Mouse (Mus musculus): ENCODE measurements at regions not wholly inside any gene's neighbourhood (a gene's known extent, or its start where the extent isn't known, plus 50 kb on each side); places are given as distances from the start of the nearest gene placed in this dataset.
A peak's percentile ranks its signal among the peaks of the same experiment; 100 is the strongest.

GRCm38 (mm10) chr14:71709528-71710289, 781.9 kb downstream of the Gm9195 start:
- no peak for TF ChIP-seq CTCF (IDR thresholded peaks at IDR 0.05; ENCODE audit: insufficient read depth, low read length)
- TF ChIP-seq POLR2A (IDR thresholded peaks at IDR 0.05; ENCODE audit: borderline replicate concordance, extremely low read depth, low read depth, low read length): no peak
- Histone ChIP-seq H3K4me3 (replicated peaks; ENCODE audit: extremely low read depth, low read depth, low read length) (no peak overlapping the region), H3K4me1 (ENCODE audit: control insufficient read depth, insufficient read depth, low read length) (no peaks in the 10 kb centered on the region)
- DNase-seq: no peak
- WGBS: 48% methylated on average over 5 of the region's 5 CpGs

- no peak for DNase-seq
- Histone ChIP-seq H3K4me3 (replicated peaks; ENCODE audit: extremely low read depth, low read depth, low read length) (no peak overlapping the region), H3K4me1 (ENCODE audit: control insufficient read depth, insufficient read depth, low read length) (no peaks in the 10 kb centered on the region)
- WGBS: 77% methylated on average over 3 of the region's 3 CpGs
- no peak for TF ChIP-seq CTCF (IDR thresholded peaks at IDR 0.05; ENCODE audit: insufficient read depth, low read length)
- no peak for TF ChIP-seq POLR2A (IDR thresholded peaks at IDR 0.05; ENCODE audit: borderline replicate concordance, extremely low read depth, low read depth, low read length)
These were observed 798.7 kb downstream of the Gm9195 start for GRCm38 (mm10) chr14:71692752-71693437.

GRCm38 (mm10) chr14:71674564-71674963, 817.1 kb downstream of the Gm9195 start:
- WGBS: 88% methylated on average over 4 of the region's 4 CpGs
- TF ChIP-seq POLR2A (IDR thresholded peaks at IDR 0.05; ENCODE audit: borderline replicate concordance, extremely low read depth, low read depth, low read length): no peak
- TF ChIP-seq CTCF (IDR thresholded peaks at IDR 0.05; ENCODE audit: insufficient read depth, low read length): no peak
- no peak for DNase-seq
- no peaks in the 10 kb centered on the region for H3K4me1 ChIP-seq (ENCODE audit: control insufficient read depth, insufficient read depth, low read length)
- no peak overlapping the region for H3K4me3 ChIP-seq (replicated peaks; ENCODE audit: extremely low read depth, low read depth, low read length)

GRCm38 (mm10) chr14:71673837-71674236, 817.8 kb downstream of the Gm9195 start:
- H3K4me3 ChIP-seq (replicated peaks; ENCODE audit: extremely low read depth, low read depth, low read length): no peak overlapping the region
- DNase-seq: no peak
- 66% methylated on average over 2 of the region's 2 CpGs for WGBS
- no peaks in the 10 kb centered on the region for H3K4me1 ChIP-seq (ENCODE audit: control insufficient read depth, insufficient read depth, low read length)
- TF ChIP-seq CTCF (IDR thresholded peaks at IDR 0.05; ENCODE audit: insufficient read depth, low read length) (no peak), POLR2A (IDR thresholded peaks at IDR 0.05; ENCODE audit: borderline replicate concordance, extremely low read depth, low read depth, low read length) (no peak)

GRCm38 (mm10) chr14:71672481-71672880, 819.2 kb downstream of the Gm9195 start:
- DNase-seq: no peak
- no peak overlapping the region for H3K4me3 ChIP-seq (replicated peaks; ENCODE audit: extremely low read depth, low read depth, low read length)
- 59% methylated on average over 1 of the region's 1 CpGs for WGBS
- H3K4me1 ChIP-seq (ENCODE audit: control insufficient read depth, insufficient read depth, low read length): no peaks in the 10 kb centered on the region
- no peak for TF ChIP-seq POLR2A (IDR thresholded peaks at IDR 0.05; ENCODE audit: borderline replicate concordance, extremely low read depth, low read depth, low read length)
- TF ChIP-seq CTCF (IDR thresholded peaks at IDR 0.05; ENCODE audit: insufficient read depth, low read length): no peak

GRCm38 (mm10) chr14:71671994-71672393, 819.6 kb downstream of the Gm9195 start:
- TF ChIP-seq POLR2A (IDR thresholded peaks at IDR 0.05; ENCODE audit: borderline replicate concordance, extremely low read depth, low read depth, low read length): no peak
- H3K4me3 ChIP-seq (replicated peaks; ENCODE audit: extremely low read depth, low read depth, low read length): no peak overlapping the region
- 52% methylated on average over 2 of the region's 2 CpGs for WGBS

GRCm38 (mm10) chr14:71670435-71670834, 821.2 kb downstream of the Gm9195 start:
- DNase-seq: peak; percentile 7

More at GRCm38 (mm10) chr14:71671994-71672393, 819.6 kb downstream of the Gm9195 start:
- DNase-seq: no peak
- no peaks in the 10 kb centered on the region for H3K4me1 ChIP-seq (ENCODE audit: control insufficient read depth, insufficient read depth, low read length)

GRCm38 (mm10) chr14:71666656-71667055, 825.0 kb downstream of the Gm9195 start:
- DNase-seq: no peak
- TF ChIP-seq POLR2A (IDR thresholded peaks at IDR 0.05; ENCODE audit: borderline replicate concordance, extremely low read depth, low read depth, low read length) (no peak), CTCF (IDR thresholded peaks at IDR 0.05; ENCODE audit: insufficient read depth, low read length) (no peak)
- H3K4me3 ChIP-seq (replicated peaks; ENCODE audit: extremely low read depth, low read depth, low read length): no peak overlapping the region
- WGBS: 71% methylated on average over 1 of the region's 1 CpGs
- no peaks in the 10 kb centered on the region for H3K4me1 ChIP-seq (ENCODE audit: control insufficient read depth, insufficient read depth, low read length)

More at GRCm38 (mm10) chr14:71670435-71670834, 821.2 kb downstream of the Gm9195 start:
- Histone ChIP-seq H3K4me3 (replicated peaks; ENCODE audit: extremely low read depth, low read depth, low read length) (no peak overlapping the region), H3K4me1 (ENCODE audit: control insufficient read depth, insufficient read depth, low read length) (no peaks in the 10 kb centered on the region)
- WGBS: 3% methylated on average over 1 of the region's 1 CpGs
- TF ChIP-seq POLR2A (IDR thresholded peaks at IDR 0.05; ENCODE audit: borderline replicate concordance, extremely low read depth, low read depth, low read length) (no peak), CTCF (IDR thresholded peaks at IDR 0.05; ENCODE audit: insufficient read depth, low read length) (peak; percentile 58)

- Histone ChIP-seq H3K4me3 (replicated peaks; ENCODE audit: extremely low read depth, low read depth, low read length) (no peak overlapping the region), H3K4me1 (ENCODE audit: control insufficient read depth, insufficient read depth, low read length) (no peaks in the 10 kb centered on the region)
- DNase-seq: no peak
- no peak for TF ChIP-seq POLR2A (IDR thresholded peaks at IDR 0.05; ENCODE audit: borderline replicate concordance, extremely low read depth, low read depth, low read length)
- no peak for TF ChIP-seq CTCF (IDR thresholded peaks at IDR 0.05; ENCODE audit: insufficient read depth, low read length)
- WGBS: 36% methylated on average over 2 of the region's 2 CpGs
These were observed 831.5 kb downstream of the Gm9195 start for GRCm38 (mm10) chr14:71660166-71660565.
